In genomic region chr3:36613908-36614255, GRCm38 (mm10) we compare ENCODE assay signal across 8 mouse cellular contexts. TPM values are rescaled to one million over a fixed set of nuclear protein-coding genes. Genes with fewer than 3 reads are reported as not detected.
A peak's percentile ranks its signal among the peaks of the same experiment; 100 is the strongest.
DNase-seq lines count a peak whose midpoint lies in the region; ATAC-seq and TF ChIP-seq lines count a peak whose summit lies in the region.

No protein-coding gene starts in this region.

- intact Hi-C loops in left cerebral cortex, adult 2 months (cut with DNase I): no loop called here

- DNase-seq in CD4-positive, CD25-positive, alpha-beta regulatory T cell, adult 2 months (ENCODE audit: low read depth, low spot score): peak; percentile 6
- peak in 1 of 2 experiments; percentile 13 for DNase-seq in left cerebral cortex, adult 2 months (ENCODE audit: extremely low spot score in 1 of 2, low spot score in 2 of 2)
- DNase-seq in left cerebral cortex, adult 8-10 months (ENCODE audit: low spot score in 2 of 2): no peak
- peak; percentile 43 to 61 for DNase-seq in cerebellum, postnatal 25 days
- DNase-seq in spleen, adult 18-20 months: no peak
- no peak for DNase-seq in ovary, postnatal 10 days (ENCODE audit: low spot score)

- H3K36me3 ChIP-seq in liver, embryonic 15.5 days (replicated peaks): no peaks in the 10 kb centered on the region

- TF ChIP-seq CTCF in left cerebral cortex, adult 2 months (IDR thresholded peaks at IDR 0.05): no peak

- no peak overlapping the region for H3K9ac ChIP-seq in liver, embryonic 15.5 days

- WGBS in liver, embryonic 15.5 days (ENCODE audit: insufficient replicate concordance): 56% methylated on average over 5 of the region's 5 CpGs

- no peaks in the 10 kb centered on the region for H3K27me3 ChIP-seq in liver, embryonic 15.5 days

- ATAC-seq in CD4-positive, CD25-positive, alpha-beta regulatory T cell, adult 4 months: no peak
- ATAC-seq in liver, embryonic 15.5 days (ENCODE audit: insufficient read depth): no peak

- peak overlapping the region; percentile 72; the same call in 1 of the 2 replicates for H3K4me3 ChIP-seq in left cerebral cortex, adult 2 months
- no peak overlapping the region for H3K4me3 ChIP-seq in liver, embryonic 15.5 days (replicated peaks)

- H3K4me2 ChIP-seq in liver, embryonic 15.5 days: peak overlapping the region; percentile 93; the same call in 1 of the 2 replicates

- no peak overlapping the region for H3K27ac ChIP-seq in left cerebral cortex, adult 2 months
- H3K27ac ChIP-seq in liver, embryonic 15.5 days (replicated peaks): no peak overlapping the region

- H3K9me3 ChIP-seq in liver, embryonic 15.5 days (replicated peaks): no peaks in the 10 kb centered on the region

- H3K4me1 ChIP-seq in liver, embryonic 15.5 days (replicated peaks): peaks cover 16% of the 10 kb centered on the region

RNA-seq across cellular contexts. Expression of gene Bbs7, which starts 0.6 kb away (rescaled TPM):
- polyA plus RNA-seq in CD4-positive, CD25-positive, alpha-beta regulatory T cell, adult 4 months (2017; shearing (Covaris generic)): under 1 TPM; 0.24 to 0.63 TPM
- total RNA-seq in left cerebral cortex, adult 2 months (2021): 10 to 100 TPM; 14.1 to 18.5 TPM
- total RNA-seq in left cerebral cortex, adult 8-10 months (2022): 10 to 100 TPM; 15.3 to 18.1 (median 17.0) TPM
- polyA plus RNA-seq in liver, embryonic 15.5 days (2015; fragmentation: Nextera tagmentation; extraction: Ambion mirVana): 8.8 and 8.9 TPM in 2 replicates

RNA-seq across cellular contexts. Expression of gene Ccna2, which starts 41.9 kb away (rescaled TPM):
- polyA plus RNA-seq in CD4-positive, CD25-positive, alpha-beta regulatory T cell, adult 4 months (2017; shearing (Covaris generic)): 1 to 10 TPM; 3.6 to 3.9 TPM
- total RNA-seq in left cerebral cortex, adult 2 months (2021): 1 to 10 TPM in 1 of 2 experiments, under 1 TPM in 1; 0.63 to 1.1 TPM
- total RNA-seq in left cerebral cortex, adult 8-10 months (2022): 1 to 10 TPM in 3 of 4 experiments, under 1 TPM in 1; 0.99 to 1.4 (median 1.1) TPM
- polyA plus RNA-seq in liver, embryonic 15.5 days (2015; fragmentation: Nextera tagmentation; extraction: Ambion mirVana): 251 and 253 TPM in 2 replicates

Comparison
In these comparisons a context has a peak if more than half of its experiments do, and no peak if none do; other contexts are left out.
1. DNase-seq: peak in CD4-positive, CD25-positive, alpha-beta regulatory T cell, adult 2 months (single experiment) and cerebellum, postnatal 25 days (2 of 2); none in left cerebral cortex, adult 8-10 months (0 of 2), spleen, adult 18-20 months (0 of 2) and ovary, postnatal 10 days (single experiment).